Mouse (Mus musculus): ENCODE data around the gene Sptb. TPM values are rescaled to one million over a fixed set of nuclear protein-coding genes. Genes with fewer than 3 reads are reported as not detected.

Gene Sptb
- polyA plus RNA-seq, 1 experiment = 0.42 TPM

DNA sequence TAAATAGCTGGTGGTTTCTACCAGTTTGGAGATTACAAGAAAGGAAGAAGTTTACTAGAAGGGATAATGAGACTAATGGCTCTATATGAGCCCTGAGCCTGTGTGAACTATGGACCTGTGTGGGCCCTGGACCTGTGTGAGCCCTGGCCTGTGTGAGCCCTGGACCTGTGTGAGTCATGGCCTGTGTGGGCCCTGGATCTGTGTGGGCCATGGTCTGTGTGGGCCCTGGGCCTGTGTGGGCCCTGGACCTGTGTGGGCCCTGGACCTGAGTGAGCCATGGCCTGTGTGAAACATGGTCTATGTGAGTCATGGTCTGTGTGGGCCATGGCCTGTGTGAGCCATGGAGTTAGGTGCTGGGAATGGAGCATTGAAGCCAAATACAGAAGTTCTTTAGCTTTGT, 28.4 kb downstream of the Sptb start:
- Histone ChIP-seq H3K79me2 (ENCODE audit: control insufficient read depth, insufficient read depth) (no peaks in the 10 kb centered on the region), H3K27me3 (ENCODE audit: control insufficient read depth, insufficient read depth, insufficient read length) (peaks cover 21% of the 10 kb centered on the region), H3K4me3 (no peak overlapping the region), H3ac (ENCODE audit: control insufficient read depth, insufficient read length) (no peak overlapping the region), H3K4me2 (ENCODE audit: low read depth) (no peak overlapping the region), H3K36me3 (ENCODE audit: control insufficient read depth, insufficient read depth) (no peaks in the 10 kb centered on the region)
- TF ChIP-seq MYOD1 (IDR thresholded peaks at IDR 0.05; ENCODE audit: control insufficient read depth in 1 of 3, insufficient read length in 2 of 3, low read depth in 2 of 3) = no peak
- no peak for TF ChIP-seq POLR2AphosphoS2 (IDR thresholded peaks at IDR 0.05; ENCODE audit: insufficient read length, low read depth)
- TF ChIP-seq MAX (IDR thresholded peaks at IDR 0.05; ENCODE audit: low read depth) = no peak
- no peak for TF ChIP-seq TCF3 (IDR thresholded peaks at IDR 0.05; ENCODE audit: insufficient read length, low read depth)
- no peak for TF ChIP-seq E2F4 (IDR thresholded peaks at IDR 0.05; ENCODE audit: insufficient read depth)
- TF ChIP-seq POLR2A (IDR thresholded peaks at IDR 0.05; ENCODE audit: insufficient read length, low read depth) = no peak
- TF ChIP-seq TCF12 (IDR thresholded peaks at IDR 0.05; ENCODE audit: insufficient read depth, poor library complexity, severe bottlenecking) = no peak
- TF ChIP-seq CEBPB (IDR thresholded peaks at IDR 0.05; ENCODE audit: insufficient read depth, poor library complexity, severe bottlenecking) = no peak
- TF ChIP-seq SRF (IDR thresholded peaks at IDR 0.05; ENCODE audit: control insufficient read depth, insufficient read length, low read depth) = no peak

DNA sequence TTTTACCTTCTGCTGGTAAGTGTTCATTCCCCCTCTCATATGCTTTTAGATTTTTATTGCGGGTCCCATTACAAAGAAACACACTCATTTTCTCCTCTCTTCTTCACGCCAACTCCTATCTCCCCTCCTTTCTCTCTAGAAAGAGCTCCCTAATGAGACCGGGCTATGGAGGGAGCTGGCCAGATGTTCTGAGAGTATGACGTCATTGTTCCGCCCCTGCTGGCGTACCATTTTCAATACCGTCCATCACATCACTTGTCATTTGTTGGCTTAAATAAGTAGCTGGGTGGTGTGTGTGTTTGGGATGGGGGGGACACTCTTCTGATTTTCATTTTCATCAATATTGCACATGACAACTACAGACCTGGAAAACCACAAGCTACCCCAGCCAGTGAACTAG, 33.3 kb downstream of the Sptb start:
- Histone ChIP-seq H3K4me2 (ENCODE audit: low read depth) (no peak overlapping the region), H3ac (ENCODE audit: control insufficient read depth, insufficient read length) (no peak overlapping the region), H3K79me2 (ENCODE audit: control insufficient read depth, insufficient read depth) (no peaks in the 10 kb centered on the region), H3K27me3 (ENCODE audit: control insufficient read depth, insufficient read depth, insufficient read length) (peaks cover 35% of the 10 kb centered on the region), H3K36me3 (ENCODE audit: control insufficient read depth, insufficient read depth) (no peaks in the 10 kb centered on the region), H3K4me3 (no peak overlapping the region)
- TF ChIP-seq POLR2AphosphoS2 (IDR thresholded peaks at IDR 0.05; ENCODE audit: insufficient read length, low read depth) = no peak
- TF ChIP-seq TCF3 (IDR thresholded peaks at IDR 0.05; ENCODE audit: insufficient read length, low read depth) = no peak
- TF ChIP-seq E2F4 (IDR thresholded peaks at IDR 0.05; ENCODE audit: insufficient read depth) = no peak
- TF ChIP-seq MYOG (IDR thresholded peaks at IDR 0.05; ENCODE audit: control insufficient read depth in 1 of 3, insufficient read depth in 1 of 3, insufficient read length in 2 of 3, low read depth in 2 of 3) = no peak
- no peak for TF ChIP-seq USF1 (IDR thresholded peaks at IDR 0.05; ENCODE audit: low read depth)
- TF ChIP-seq CEBPB (IDR thresholded peaks at IDR 0.05; ENCODE audit: insufficient read depth, poor library complexity, severe bottlenecking) = no peak
- no peak for TF ChIP-seq POLR2A (IDR thresholded peaks at IDR 0.05; ENCODE audit: insufficient read length, low read depth)
- no peak for TF ChIP-seq MAX (IDR thresholded peaks at IDR 0.05; ENCODE audit: low read depth)
- TF ChIP-seq TCF12 (IDR thresholded peaks at IDR 0.05; ENCODE audit: insufficient read depth, poor library complexity, severe bottlenecking) = no peak
- TF ChIP-seq MYOD1 (IDR thresholded peaks at IDR 0.05; ENCODE audit: control insufficient read depth in 1 of 3, insufficient read length in 2 of 3, low read depth in 2 of 3) = no peak
- TF ChIP-seq SRF (IDR thresholded peaks at IDR 0.05; ENCODE audit: control insufficient read depth, insufficient read length, low read depth) = no peak
- no peak for TF ChIP-seq REST (IDR thresholded peaks at IDR 0.05; ENCODE audit: insufficient read depth, insufficient read length)

DNA sequence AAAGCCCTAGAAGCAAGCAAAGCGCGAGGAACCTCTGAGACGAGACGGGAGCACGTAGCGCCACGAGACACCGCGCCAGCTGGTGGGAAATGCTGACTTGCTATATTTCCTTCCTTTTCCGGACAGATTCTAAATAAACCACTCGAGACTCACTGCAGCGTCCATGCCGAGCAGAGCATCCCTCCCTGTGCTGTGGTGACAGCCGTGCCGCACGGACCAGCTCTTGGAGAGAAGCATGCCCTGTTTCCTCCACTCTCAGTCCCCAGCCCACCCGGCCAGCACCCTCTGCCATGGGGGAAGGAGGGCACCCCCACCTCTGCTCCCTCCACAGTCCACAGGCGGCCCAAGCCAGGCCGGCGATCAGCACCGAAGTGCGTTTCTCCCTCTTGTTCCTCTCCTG, 33.9 kb downstream of the Sptb start:
- Histone ChIP-seq H3K27me3 (ENCODE audit: control insufficient read depth, insufficient read depth, insufficient read length) (peaks cover 40% of the 10 kb centered on the region), H3K79me2 (ENCODE audit: control insufficient read depth, insufficient read depth) (no peaks in the 10 kb centered on the region), H3K36me3 (ENCODE audit: control insufficient read depth, insufficient read depth) (no peaks in the 10 kb centered on the region), H3K4me2 (ENCODE audit: low read depth) (no peak overlapping the region), H3K4me3 (no peak overlapping the region), H3ac (ENCODE audit: control insufficient read depth, insufficient read length) (no peak overlapping the region)
- TF ChIP-seq MAX (IDR thresholded peaks at IDR 0.05; ENCODE audit: low read depth) (no peak), E2F4 (IDR thresholded peaks at IDR 0.05; ENCODE audit: insufficient read depth) (no peak), REST (IDR thresholded peaks at IDR 0.05; ENCODE audit: insufficient read depth, insufficient read length) (no peak), SRF (IDR thresholded peaks at IDR 0.05; ENCODE audit: control insufficient read depth, insufficient read length, low read depth) (no peak), CEBPB (IDR thresholded peaks at IDR 0.05; ENCODE audit: insufficient read depth, poor library complexity, severe bottlenecking) (no peak), TCF12 (IDR thresholded peaks at IDR 0.05; ENCODE audit: insufficient read depth, poor library complexity, severe bottlenecking) (no peak), POLR2AphosphoS2 (IDR thresholded peaks at IDR 0.05; ENCODE audit: insufficient read length, low read depth) (no peak), MYOG (IDR thresholded peaks at IDR 0.05; ENCODE audit: control insufficient read depth in 1 of 3, insufficient read depth in 1 of 3, insufficient read length in 2 of 3, low read depth in 2 of 3) (no peak), MYOD1 (IDR thresholded peaks at IDR 0.05; ENCODE audit: control insufficient read depth in 1 of 3, insufficient read length in 2 of 3, low read depth in 2 of 3) (no peak), USF1 (IDR thresholded peaks at IDR 0.05; ENCODE audit: low read depth) (no peak), TCF3 (IDR thresholded peaks at IDR 0.05; ENCODE audit: insufficient read length, low read depth) (no peak), POLR2A (IDR thresholded peaks at IDR 0.05; ENCODE audit: insufficient read length, low read depth) (no peak)

DNA sequence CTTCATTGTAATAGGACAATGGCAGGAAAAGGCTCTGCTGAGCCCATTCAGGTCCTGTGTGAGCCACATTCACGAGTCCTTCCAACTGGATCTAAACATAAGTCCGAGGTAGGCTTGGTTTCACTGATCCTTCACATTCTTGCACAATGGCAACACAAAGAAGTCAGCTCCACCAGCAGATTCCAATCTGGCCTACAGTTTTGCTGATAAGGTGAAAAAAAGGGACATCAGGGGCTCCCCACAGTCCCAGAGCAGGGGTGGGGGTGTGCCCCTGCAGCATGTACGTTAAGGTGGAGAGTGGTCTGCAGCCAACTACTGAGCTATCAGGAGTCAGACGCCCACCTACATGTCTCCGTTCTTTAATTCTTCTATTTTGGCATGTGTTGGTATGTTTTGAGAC, 35.0 kb downstream of the Sptb start:
- TF ChIP-seq TCF3 (IDR thresholded peaks at IDR 0.05; ENCODE audit: insufficient read length, low read depth) (no peak), E2F4 (IDR thresholded peaks at IDR 0.05; ENCODE audit: insufficient read depth) (no peak), TCF12 (IDR thresholded peaks at IDR 0.05; ENCODE audit: insufficient read depth, poor library complexity, severe bottlenecking) (no peak), MAX (IDR thresholded peaks at IDR 0.05; ENCODE audit: low read depth) (no peak), REST (IDR thresholded peaks at IDR 0.05; ENCODE audit: insufficient read depth, insufficient read length) (no peak), POLR2A (IDR thresholded peaks at IDR 0.05; ENCODE audit: insufficient read length, low read depth) (no peak)
- Histone ChIP-seq H3K36me3 (ENCODE audit: control insufficient read depth, insufficient read depth) (no peaks in the 10 kb centered on the region), H3K27me3 (ENCODE audit: control insufficient read depth, insufficient read depth, insufficient read length) (peaks cover 38% of the 10 kb centered on the region), H3ac (ENCODE audit: control insufficient read depth, insufficient read length) (no peak overlapping the region), H3K79me2 (ENCODE audit: control insufficient read depth, insufficient read depth) (no peaks in the 10 kb centered on the region), H3K4me2 (ENCODE audit: low read depth) (no peak overlapping the region), H3K4me3 (no peak overlapping the region)

DNA sequence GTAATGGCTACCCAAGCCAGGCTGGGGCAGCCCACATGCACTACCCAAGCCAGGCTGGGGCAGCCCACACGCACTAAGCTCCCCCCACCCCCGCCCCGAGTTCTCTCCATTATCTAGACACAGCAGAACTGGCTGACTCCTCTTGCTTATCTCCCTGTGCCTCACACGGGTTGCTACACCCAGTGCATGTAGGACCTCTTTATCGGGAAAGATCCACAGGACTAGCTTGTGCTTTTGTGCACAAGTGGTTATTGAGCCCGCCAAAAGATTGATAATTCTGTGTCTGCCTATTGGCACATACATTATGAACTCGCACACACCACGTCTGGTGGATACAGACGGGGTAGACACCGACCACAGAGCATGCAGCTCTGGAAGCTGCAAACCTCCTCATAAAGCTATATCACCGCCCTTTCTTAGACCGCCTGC, 36.5 kb downstream of the Sptb start:
- no peaks in the 10 kb centered on the region for H3K79me2 ChIP-seq (ENCODE audit: control insufficient read depth, insufficient read depth)
- TF ChIP-seq MAX (IDR thresholded peaks at IDR 0.05; ENCODE audit: low read depth) (no peak), CEBPB (IDR thresholded peaks at IDR 0.05; ENCODE audit: insufficient read depth, poor library complexity, severe bottlenecking) (no peak), MYOD1 (IDR thresholded peaks at IDR 0.05; ENCODE audit: control insufficient read depth in 1 of 3, insufficient read length in 2 of 3, low read depth in 2 of 3) (no peak), USF1 (IDR thresholded peaks at IDR 0.05; ENCODE audit: low read depth) (no peak), POLR2A (IDR thresholded peaks at IDR 0.05; ENCODE audit: insufficient read length, low read depth) (no peak), TCF3 (IDR thresholded peaks at IDR 0.05; ENCODE audit: insufficient read length, low read depth) (no peak), TCF12 (IDR thresholded peaks at IDR 0.05; ENCODE audit: insufficient read depth, poor library complexity, severe bottlenecking) (no peak), MYOG (IDR thresholded peaks at IDR 0.05; ENCODE audit: control insufficient read depth in 1 of 3, insufficient read depth in 1 of 3, insufficient read length in 2 of 3, low read depth in 2 of 3) (no peak), REST (IDR thresholded peaks at IDR 0.05; ENCODE audit: insufficient read depth, insufficient read length) (no peak), E2F4 (IDR thresholded peaks at IDR 0.05; ENCODE audit: insufficient read depth) (no peak), SRF (IDR thresholded peaks at IDR 0.05; ENCODE audit: control insufficient read depth, insufficient read length, low read depth) (no peak), POLR2AphosphoS2 (IDR thresholded peaks at IDR 0.05; ENCODE audit: insufficient read length, low read depth) (no peak)
- H3K4me3 ChIP-seq = no peak overlapping the region
- H3ac ChIP-seq (ENCODE audit: control insufficient read depth, insufficient read length) = no peak overlapping the region
- no peak overlapping the region for H3K4me2 ChIP-seq (ENCODE audit: low read depth)
- H3K27me3 ChIP-seq (ENCODE audit: control insufficient read depth, insufficient read depth, insufficient read length) = peaks cover 51% of the 10 kb centered on the region
- no peaks in the 10 kb centered on the region for H3K36me3 ChIP-seq (ENCODE audit: control insufficient read depth, insufficient read depth)
